Mouse (Mus musculus): ENCODE data around the gene Scd2.
"Not testable (repeated sequence)": the region's sequence is repeated elsewhere in the genome, so short reads cannot be mapped to it uniquely, and the experiment has no call there.

DNA sequence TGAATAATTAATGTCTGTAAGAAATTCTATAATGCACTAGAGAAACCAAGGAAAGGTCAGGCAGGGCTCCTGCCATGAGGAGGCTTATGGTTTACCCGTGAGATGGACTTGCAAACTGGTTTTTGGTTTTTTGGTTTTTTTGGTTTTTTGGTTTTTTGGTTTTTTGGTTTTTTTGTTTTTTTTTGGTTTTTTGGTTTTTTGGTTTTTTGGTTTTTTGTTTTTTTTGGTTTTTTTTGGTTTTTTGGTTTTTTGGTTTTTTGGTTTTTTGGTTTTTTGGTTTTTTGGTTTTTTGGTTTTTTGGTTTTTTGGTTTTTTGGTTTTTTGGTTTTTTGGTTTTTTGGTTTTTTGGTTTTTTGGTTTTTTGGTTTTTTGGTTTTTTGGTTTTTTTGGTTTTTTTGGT, 37.7 kb downstream of the Scd2 start:
- not testable (repeated sequence) for TF ChIP-seq ZC3H11A (IDR thresholded peaks at IDR 0.05; ENCODE audit: borderline replicate concordance, low read depth, low read length); CHD2 (IDR thresholded peaks at IDR 0.05; ENCODE audit: low read depth, low read length); HCFC1 (IDR thresholded peaks at IDR 0.05; ENCODE audit: borderline replicate concordance, insufficient read depth, low read length); ZNF384 (IDR thresholded peaks at IDR 0.05; ENCODE audit: low read depth, low read length); MAFK (IDR thresholded peaks at IDR 0.05; ENCODE audit: insufficient read depth, low read depth, low read length)
